Mouse (Mus musculus): ENCODE results near the gene D5Ertd579e. TPM values are rescaled to one million over a fixed set of nuclear protein-coding genes. Genes with fewer than 3 reads are reported as not detected.

D5Ertd579e gene
- polyA plus RNA-seq, 1 experiment from 2014 or later = 17.9 TPM

Other genes starting within 250 kb of the D5Ertd579e start
- gene Grpel1, start 231.0 kb downstream of the D5Ertd579e start, polyA plus RNA-seq (2015; fragmentation: Nextera tagmentation; extraction: Ambion mirVana) = 48.8 and 52.7 TPM in 2 replicates
- 2.1 TPM in 2 replicates for gene Tada2b, start 211.7 kb downstream of the D5Ertd579e start, polyA plus RNA-seq (2015; fragmentation: Nextera tagmentation; extraction: Ambion mirVana)
- 0.10 and 0.14 TPM in 2 replicates for gene Ccdc96, start 211.4 kb downstream of the D5Ertd579e start, polyA plus RNA-seq (2015; fragmentation: Nextera tagmentation; extraction: Ambion mirVana)
- gene Tbc1d14, start 102.7 kb downstream of the D5Ertd579e start, polyA plus RNA-seq (2015; fragmentation: Nextera tagmentation; extraction: Ambion mirVana) = 38.2 and 40.1 TPM in 2 replicates
- gene Bloc1s4, start 52.6 kb upstream of the D5Ertd579e start, polyA plus RNA-seq (2015; fragmentation: Nextera tagmentation; extraction: Ambion mirVana) = 26.4 and 31.5 TPM in 2 replicates
- gene Mrfap1, start 100.7 kb upstream of the D5Ertd579e start, polyA plus RNA-seq (2015; fragmentation: Nextera tagmentation; extraction: Ambion mirVana) = 492 and 496 TPM in 2 replicates
- gene Man2b2, start 134.6 kb upstream of the D5Ertd579e start, polyA plus RNA-seq (2015; fragmentation: Nextera tagmentation; extraction: Ambion mirVana) = 21.2 and 22.5 TPM in 2 replicates
- 0.74 and 0.83 TPM in 2 replicates for gene Ppp2r2c, start 172.5 kb upstream of the D5Ertd579e start, polyA plus RNA-seq (2015; fragmentation: Nextera tagmentation; extraction: Ambion mirVana)